Mouse (Mus musculus): ENCODE measurements at regions not wholly inside any gene's neighbourhood (a gene's known extent, or its start where the extent isn't known, plus 50 kb on each side); places are given as distances from the start of the nearest gene placed in this dataset.

GRCm38 (mm10) chr12:61307396-61307795 lies 215.6 kb upstream of the Lrfn5 start:
- no peak overlapping the region for H3K4me3 ChIP-seq (replicated peaks; ENCODE audit: low read length)
- no peaks in the 10 kb centered on the region for H3K4me1 ChIP-seq (replicated peaks; ENCODE audit: control insufficient read depth, insufficient read depth, low read length)
- H3K27me3 ChIP-seq (replicated peaks; ENCODE audit: control insufficient read depth, insufficient read depth, low read length) = no peaks in the 10 kb centered on the region
- H3K4me2 ChIP-seq (ENCODE audit: low read length) = no peak overlapping the region
- no peaks in the 10 kb centered on the region for H3K9me3 ChIP-seq (ENCODE audit: control insufficient read depth, low read length)
- no peak overlapping the region for H3K27ac ChIP-seq (ENCODE audit: low read length)
- H3K9ac ChIP-seq (replicated peaks; ENCODE audit: low read depth, low read length) = no peak overlapping the region
- H3K36me3 ChIP-seq (ENCODE audit: control insufficient read depth, insufficient read depth) = no peaks in the 10 kb centered on the region
- ATAC-seq = no peak; the same call in 1 of the 2 replicates

GRCm38 (mm10) chr12:61322114-61322513 lies 200.8 kb upstream of the Lrfn5 start:
- Histone ChIP-seq H3K4me2 (ENCODE audit: low read length) (no peak overlapping the region), H3K9ac (replicated peaks; ENCODE audit: low read depth, low read length) (no peak overlapping the region), H3K9me3 (ENCODE audit: control insufficient read depth, low read length) (no peaks in the 10 kb centered on the region), H3K4me3 (replicated peaks; ENCODE audit: low read length) (no peak overlapping the region), H3K4me1 (replicated peaks; ENCODE audit: control insufficient read depth, insufficient read depth, low read length) (no peaks in the 10 kb centered on the region), H3K36me3 (ENCODE audit: control insufficient read depth, insufficient read depth) (no peaks in the 10 kb centered on the region), H3K27me3 (replicated peaks; ENCODE audit: control insufficient read depth, insufficient read depth, low read length) (no peaks in the 10 kb centered on the region), H3K27ac (ENCODE audit: low read length) (no peak overlapping the region; the same call in 1 of the 2 replicates)
- 57% methylated on average over 1 of the region's 1 CpGs for WGBS
- ATAC-seq = peak; percentile 87

DNA sequence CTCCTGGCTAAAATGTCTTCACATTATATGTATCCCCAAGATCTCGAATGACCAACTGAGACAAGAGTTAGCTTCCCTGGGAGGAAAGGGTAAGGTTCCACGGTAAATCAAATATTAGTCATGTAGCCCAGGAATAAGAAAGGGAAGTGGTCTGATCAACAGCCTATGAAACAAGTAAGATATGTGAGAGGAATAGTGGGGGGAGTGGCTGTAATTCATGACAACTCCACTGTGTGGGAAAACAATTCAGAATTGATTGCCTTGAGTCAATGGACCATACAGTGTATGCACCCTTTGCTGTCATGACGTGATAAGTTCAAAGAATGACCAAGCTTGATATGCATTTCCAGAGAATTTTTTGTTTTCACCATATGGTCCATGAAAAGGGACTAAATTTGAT lies 190.8 kb upstream of the Lrfn5 start:
- 83% methylated on average over 3 of the region's 3 CpGs for WGBS
- Histone ChIP-seq H3K27ac (ENCODE audit: low read length) (no peak overlapping the region), H3K9me3 (ENCODE audit: control insufficient read depth, low read length) (no peaks in the 10 kb centered on the region), H3K36me3 (ENCODE audit: control insufficient read depth, insufficient read depth) (no peaks in the 10 kb centered on the region), H3K27me3 (replicated peaks; ENCODE audit: control insufficient read depth, insufficient read depth, low read length) (no peaks in the 10 kb centered on the region), H3K4me2 (ENCODE audit: low read length) (no peak overlapping the region), H3K9ac (replicated peaks; ENCODE audit: low read depth, low read length) (no peak overlapping the region), H3K4me1 (replicated peaks; ENCODE audit: control insufficient read depth, insufficient read depth, low read length) (no peaks in the 10 kb centered on the region), H3K4me3 (replicated peaks; ENCODE audit: low read length) (no peak overlapping the region)
- no peak for ATAC-seq
